Mouse (Mus musculus) layer of hippocampus, adult 18-20 months (tissue): ENCODE measurements around the gene Prkce. TPM values are rescaled to one million over a fixed set of nuclear protein-coding genes. Genes with fewer than 3 reads are reported as not detected.

ENCODE experiments used
- DNase-seq, 2 experiments: peaks; one replicate each; pipeline ENCODE4 v3.0.0; 2022; ENCODE audit warnings: low spot score in 2 of 2
- total RNA-seq, 2 experiments: library from RNA; stranded (reverse); gene quantifications; 2 replicates each; pipeline ENCODE4 v1.2.3; 2021

Prkce gene
- total RNA-seq, 2 experiments from 2014 or later: 388 to 410 TPM

DNA sequence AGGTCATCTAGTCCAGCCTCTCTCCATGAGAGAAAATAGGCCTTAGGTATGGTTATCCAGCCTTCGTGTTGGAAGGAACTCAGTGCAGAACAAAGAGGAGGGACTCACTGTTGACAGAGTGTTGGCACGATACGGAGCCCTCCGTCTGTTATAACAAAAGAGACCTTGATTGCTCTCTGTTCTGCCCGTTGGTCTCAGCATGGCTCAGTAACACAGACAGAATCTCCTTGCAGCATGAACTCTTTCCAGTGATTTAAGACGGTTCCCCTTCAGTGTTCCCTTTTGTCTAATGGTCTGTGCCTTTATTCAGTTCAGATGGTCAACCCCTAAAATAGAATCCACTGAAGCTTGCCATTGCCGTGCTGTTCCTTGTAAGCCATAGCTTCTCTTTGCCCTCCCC is 378.9 kb downstream of the Prkce start:
- DNase-seq: no peak

GRCm38 (mm10) chr17:86549128-86549527 is 381.5 kb downstream of the Prkce start:
- no peak for DNase-seq

- no peak for DNase-seq
These were observed 384.0 kb downstream of the Prkce start for GRCm38 (mm10) chr17:86551561-86551960.

DNA sequence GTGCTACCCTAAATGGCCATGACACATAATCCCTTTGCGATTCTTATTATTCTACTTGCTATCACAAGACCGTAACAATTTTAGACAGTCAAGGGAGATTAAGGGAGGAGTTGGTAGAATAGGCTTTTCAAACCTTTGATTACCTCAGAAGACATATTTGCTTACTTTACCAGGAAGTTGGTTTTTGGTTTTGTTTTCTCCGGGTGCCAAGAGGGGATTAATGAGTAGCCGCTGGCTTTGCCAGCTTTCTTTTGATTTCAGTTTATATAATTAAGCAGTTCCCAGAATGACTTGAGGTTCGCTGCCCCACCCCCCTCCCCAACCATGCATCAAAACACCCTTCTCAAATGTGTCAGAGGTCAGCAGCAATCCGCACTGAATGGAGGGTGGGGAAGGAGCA is 384.4 kb downstream of the Prkce start:
- no peak for DNase-seq

- DNase-seq: no peak
These were observed 391.8 kb downstream of the Prkce start for GRCm38 (mm10) chr17:86559206-86559891.

- DNase-seq: no peak
These were observed 392.9 kb downstream of the Prkce start for GRCm38 (mm10) chr17:86560499-86560898.

DNA sequence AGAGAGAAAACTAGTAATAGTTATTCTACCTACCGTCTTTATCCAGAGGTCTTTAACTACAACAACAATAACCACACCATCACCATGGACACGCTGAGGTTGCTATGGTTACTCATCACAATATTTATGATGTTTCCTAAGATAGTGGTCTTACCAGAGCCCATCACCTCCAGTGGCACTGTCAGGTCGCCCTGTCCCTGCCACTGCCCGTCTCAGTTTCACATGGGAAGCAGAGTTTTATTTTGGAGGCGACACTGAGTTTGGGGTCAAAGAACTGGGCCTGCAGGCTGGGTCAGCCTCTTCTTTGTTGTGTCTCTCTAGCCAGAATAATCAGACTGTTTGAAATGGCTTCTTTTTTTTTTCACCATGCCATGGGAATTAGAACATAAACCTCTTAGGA is 402.9 kb downstream of the Prkce start:
- no peak for DNase-seq

- DNase-seq: no peak
These were observed 403.7 kb downstream of the Prkce start for GRCm38 (mm10) chr17:86571266-86571665.

DNA sequence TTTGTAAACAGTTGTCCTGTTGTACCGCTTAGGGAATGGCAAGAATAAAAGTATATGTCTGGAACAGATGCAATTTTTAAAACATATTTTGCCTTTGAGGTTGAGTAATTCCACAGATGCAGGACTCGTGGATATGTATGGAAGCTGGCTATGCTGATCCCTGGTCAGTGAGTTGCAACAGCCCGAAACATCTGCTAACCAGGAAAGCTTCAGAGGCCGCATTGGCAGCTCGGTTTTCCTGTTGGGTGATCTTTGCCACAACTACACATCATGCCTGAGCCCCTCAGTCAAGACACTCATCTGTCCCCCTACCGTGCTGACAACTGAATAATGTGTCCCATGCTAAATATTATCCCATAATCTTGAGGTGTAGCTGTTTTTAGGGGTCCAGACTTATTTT is 404.6 kb downstream of the Prkce start:
- no peak for DNase-seq

- no peak for DNase-seq
These were observed 405.0 kb downstream of the Prkce start for GRCm38 (mm10) chr17:86572576-86572975.

- peak in 1 of 2 experiments; percentile 24 for DNase-seq
These were observed 406.1 kb downstream of the Prkce start for GRCm38 (mm10) chr17:86573596-86574248.

GRCm38 (mm10) chr17:86580724-86581123 is 413.1 kb downstream of the Prkce start:
- DNase-seq: no peak

GRCm38 (mm10) chr17:86582341-86582740 is 414.8 kb downstream of the Prkce start:
- DNase-seq: no peak

GRCm38 (mm10) chr17:86586441-86586840 is 418.9 kb downstream of the Prkce start:
- no peak for DNase-seq

- no peak for DNase-seq
These were observed 421.3 kb downstream of the Prkce start for GRCm38 (mm10) chr17:86588704-86589449.

DNA sequence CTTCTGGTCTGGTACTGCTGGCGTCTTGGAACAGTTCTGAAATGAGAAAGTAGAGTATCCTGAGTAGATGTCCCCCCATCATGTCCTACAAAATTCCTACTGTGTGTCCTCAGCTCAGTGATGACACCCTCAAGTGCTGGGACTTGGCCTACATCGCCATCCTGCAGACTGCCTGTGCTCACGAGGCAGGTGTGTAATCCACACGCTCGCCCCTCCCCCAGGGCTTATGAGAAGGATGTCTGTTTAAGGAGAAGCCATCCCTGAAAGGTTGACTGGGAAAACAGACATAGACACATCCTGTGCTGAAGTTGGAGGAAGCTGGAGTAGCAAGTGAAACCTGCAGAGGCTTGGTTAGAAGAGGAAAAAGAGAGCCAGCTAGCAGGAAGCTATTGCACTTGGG is 422.1 kb downstream of the Prkce start:
- no peak for DNase-seq

GRCm38 (mm10) chr17:86591241-86591640 is 423.7 kb downstream of the Prkce start:
- DNase-seq: no peak

- no peak for DNase-seq
These were observed 425.5 kb downstream of the Prkce start for GRCm38 (mm10) chr17:86592991-86593586.

DNA sequence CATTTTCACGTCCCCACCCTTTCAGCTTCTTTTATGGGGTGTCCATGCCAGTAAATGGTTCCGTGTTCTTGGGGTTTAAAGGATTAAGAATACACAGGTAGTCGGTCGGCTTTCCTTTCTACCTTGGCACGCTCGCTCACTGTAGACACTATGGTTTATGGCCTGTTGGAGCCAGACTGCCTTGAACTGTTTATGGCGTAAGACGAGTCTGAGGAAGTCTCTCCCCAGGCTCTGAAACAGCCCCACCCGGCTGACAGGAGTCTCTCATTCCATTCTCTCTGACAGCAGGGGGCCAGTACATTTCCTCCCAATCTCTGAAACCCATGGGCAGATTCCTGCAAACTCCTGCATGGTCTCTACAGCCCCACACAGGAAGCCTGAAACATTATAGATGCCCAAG is 427.9 kb downstream of the Prkce start:
- DNase-seq: no peak

- no peak for DNase-seq
These were observed 433.5 kb downstream of the Prkce start for GRCm38 (mm10) chr17:86601116-86601515.

DNA sequence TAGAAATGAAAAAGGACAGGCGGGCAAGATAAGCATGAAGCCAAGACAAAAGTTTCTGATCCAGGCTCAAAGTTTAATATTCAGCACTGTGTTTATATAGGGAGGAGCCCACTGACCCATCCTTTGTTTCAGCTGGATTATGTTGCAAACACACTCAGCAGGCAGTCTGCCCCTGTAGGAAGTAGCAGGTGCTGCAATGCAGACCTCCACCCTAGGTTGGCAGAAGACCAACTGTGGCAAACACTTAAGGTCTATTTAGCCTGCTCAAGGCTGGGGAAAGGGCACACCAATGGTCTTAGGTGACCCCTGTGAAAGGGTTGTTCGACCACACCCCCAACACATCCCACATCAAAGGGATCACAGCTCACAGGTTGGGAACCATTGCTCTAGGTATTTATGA is 434.3 kb downstream of the Prkce start:
- no peak for DNase-seq
